Mouse (Mus musculus): ENCODE data around the gene Kcnh7. TPM values are rescaled to one million over a fixed set of nuclear protein-coding genes. Genes with fewer than 3 reads are reported as not detected.

Gene Kcnh7
- polyA plus RNA-seq, 1 experiment: not detected

DNA sequence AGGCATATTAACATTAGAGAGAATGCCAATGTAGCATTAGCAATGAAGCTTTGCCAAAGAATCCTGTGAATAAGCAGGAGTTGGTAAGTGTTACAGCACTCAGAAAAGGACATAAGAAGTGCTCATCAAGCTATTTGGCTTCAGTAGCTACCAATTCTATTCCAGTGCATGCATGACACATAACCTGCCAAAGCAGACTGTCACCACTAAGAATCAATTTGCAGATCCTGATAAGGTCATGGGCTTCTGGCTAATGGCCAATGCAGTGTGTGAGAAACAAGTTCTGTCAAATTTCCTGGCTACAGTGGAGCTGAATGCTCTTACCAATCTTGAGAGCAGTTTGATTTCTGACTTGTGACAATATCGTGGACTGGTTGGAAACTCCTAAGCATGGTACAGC lies 341.5 kb downstream of the Kcnh7 start:
- H3K27ac ChIP-seq (ENCODE audit: insufficient read depth, low read depth, low read length): no peak overlapping the region
- no peak overlapping the region for H3K4me3 ChIP-seq (ENCODE audit: insufficient read depth, low read length)

DNA sequence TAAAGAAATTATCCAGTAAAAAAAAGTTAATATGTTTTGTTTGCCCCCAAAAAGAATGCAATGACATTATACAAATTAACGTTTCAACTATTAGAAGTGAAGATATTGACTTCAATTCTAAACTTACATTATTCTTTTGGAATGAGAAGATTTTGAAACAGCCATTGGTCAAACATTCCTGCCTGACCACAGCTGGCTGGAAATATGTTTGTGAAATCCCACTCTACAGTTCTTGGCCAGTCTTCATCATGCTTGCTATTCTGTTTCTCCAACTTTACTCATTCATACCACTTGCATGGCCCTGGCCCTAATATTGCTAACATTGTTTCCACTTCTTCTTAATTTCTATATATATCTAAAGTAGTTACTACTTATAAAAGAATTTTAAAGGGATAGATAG lies 349.8 kb downstream of the Kcnh7 start:
- TF ChIP-seq POLR2A (IDR thresholded peaks at IDR 0.05; ENCODE audit: borderline replicate concordance, low read depth, low read length) (no peak), CTCF (IDR thresholded peaks at IDR 0.05; ENCODE audit: low read depth, low read length) (no peak)
- no peak overlapping the region for H3K27ac ChIP-seq (ENCODE audit: insufficient read depth, low read depth, low read length)

More for the DNA sequence above, 341.5 kb downstream of the Kcnh7 start:
- no peaks in the 10 kb centered on the region for H3K4me1 ChIP-seq (ENCODE audit: control insufficient read depth, insufficient read depth, low read length)
- no peak for TF ChIP-seq CTCF (IDR thresholded peaks at IDR 0.05; ENCODE audit: low read depth, low read length)
- TF ChIP-seq POLR2A (IDR thresholded peaks at IDR 0.05; ENCODE audit: borderline replicate concordance, low read depth, low read length): no peak

DNA sequence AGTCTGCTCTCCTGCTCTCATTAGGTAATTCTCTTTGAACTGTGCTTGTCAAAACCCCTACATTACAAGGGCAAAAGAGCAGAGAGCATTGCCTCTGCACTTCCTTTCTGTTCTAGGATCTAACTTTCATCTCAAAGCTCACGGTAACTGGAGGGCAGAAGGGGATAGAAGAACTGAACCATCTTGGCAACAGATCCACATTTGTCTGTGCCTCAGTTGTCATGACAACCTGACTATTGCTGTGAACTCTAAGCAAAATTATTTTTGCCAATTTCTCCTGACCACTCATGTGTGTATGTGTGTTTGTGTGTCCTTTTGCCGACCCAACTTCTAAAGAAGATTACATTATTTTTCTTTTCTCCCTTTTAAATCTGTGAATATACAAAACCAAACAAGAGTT lies 364.9 kb downstream of the Kcnh7 start:
- no peak overlapping the region for H3K27ac ChIP-seq (ENCODE audit: insufficient read depth, low read depth, low read length)
- TF ChIP-seq CTCF (IDR thresholded peaks at IDR 0.05; ENCODE audit: low read depth, low read length): no peak
- no peak for TF ChIP-seq POLR2A (IDR thresholded peaks at IDR 0.05; ENCODE audit: borderline replicate concordance, low read depth, low read length)
- H3K4me1 ChIP-seq (ENCODE audit: control insufficient read depth, insufficient read depth, low read length): no peaks in the 10 kb centered on the region
- H3K4me3 ChIP-seq (ENCODE audit: insufficient read depth, low read length): no peak overlapping the region

More for the DNA sequence above, 349.8 kb downstream of the Kcnh7 start:
- H3K4me3 ChIP-seq (ENCODE audit: insufficient read depth, low read length): no peak overlapping the region
- no peaks in the 10 kb centered on the region for H3K4me1 ChIP-seq (ENCODE audit: control insufficient read depth, insufficient read depth, low read length)

DNA sequence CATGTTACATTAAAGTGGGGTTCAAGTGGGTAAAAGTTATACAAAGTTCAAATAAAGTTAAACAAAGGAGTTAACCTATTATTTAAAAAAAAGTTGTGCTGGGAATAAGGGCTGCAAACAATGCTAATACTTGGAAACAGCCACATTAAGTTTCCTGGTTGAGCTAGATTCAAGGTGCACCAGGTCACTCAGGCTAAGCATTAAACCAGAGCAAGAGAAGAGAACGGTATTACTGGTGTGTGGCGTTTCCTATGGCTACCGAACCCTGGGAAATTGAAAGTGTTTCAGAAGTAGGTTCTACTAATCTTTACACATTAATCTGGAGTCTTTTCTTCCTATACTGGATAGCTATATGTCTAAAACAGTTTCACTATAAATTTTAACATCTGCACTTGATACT lies 368.1 kb downstream of the Kcnh7 start:
- no peak for TF ChIP-seq POLR2A (IDR thresholded peaks at IDR 0.05; ENCODE audit: borderline replicate concordance, low read depth, low read length)
- no peak for TF ChIP-seq CTCF (IDR thresholded peaks at IDR 0.05; ENCODE audit: low read depth, low read length)
- Histone ChIP-seq H3K27ac (ENCODE audit: insufficient read depth, low read depth, low read length) (no peak overlapping the region), H3K4me3 (ENCODE audit: insufficient read depth, low read length) (no peak overlapping the region), H3K4me1 (ENCODE audit: control insufficient read depth, insufficient read depth, low read length) (no peaks in the 10 kb centered on the region)

DNA sequence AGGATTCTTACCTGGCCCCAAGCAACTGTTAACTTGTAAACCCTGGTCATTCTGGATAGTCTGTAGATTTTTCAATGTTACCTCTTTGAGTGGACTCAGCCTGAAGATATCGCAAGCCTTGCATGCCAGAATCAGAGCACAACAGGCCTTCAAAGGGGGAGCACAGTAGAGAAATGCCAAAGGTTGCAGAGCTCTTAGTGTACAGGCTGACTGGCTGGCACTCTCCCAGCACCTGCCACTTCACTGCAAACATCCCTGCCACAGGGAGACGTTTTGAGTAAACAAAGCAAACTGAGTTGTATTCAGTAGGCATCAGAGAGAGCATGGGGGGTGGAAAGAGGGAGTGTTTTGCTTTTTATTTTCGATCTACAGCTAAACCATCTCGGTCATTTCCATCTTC lies 375.3 kb downstream of the Kcnh7 start:
- no peak overlapping the region for H3K4me3 ChIP-seq (ENCODE audit: insufficient read depth, low read length)
- no peak for TF ChIP-seq POLR2A (IDR thresholded peaks at IDR 0.05; ENCODE audit: borderline replicate concordance, low read depth, low read length)
- no peak for TF ChIP-seq CTCF (IDR thresholded peaks at IDR 0.05; ENCODE audit: low read depth, low read length)
- H3K27ac ChIP-seq (ENCODE audit: insufficient read depth, low read depth, low read length): no peak overlapping the region
- H3K4me1 ChIP-seq (ENCODE audit: control insufficient read depth, insufficient read depth, low read length): no peaks in the 10 kb centered on the region

DNA sequence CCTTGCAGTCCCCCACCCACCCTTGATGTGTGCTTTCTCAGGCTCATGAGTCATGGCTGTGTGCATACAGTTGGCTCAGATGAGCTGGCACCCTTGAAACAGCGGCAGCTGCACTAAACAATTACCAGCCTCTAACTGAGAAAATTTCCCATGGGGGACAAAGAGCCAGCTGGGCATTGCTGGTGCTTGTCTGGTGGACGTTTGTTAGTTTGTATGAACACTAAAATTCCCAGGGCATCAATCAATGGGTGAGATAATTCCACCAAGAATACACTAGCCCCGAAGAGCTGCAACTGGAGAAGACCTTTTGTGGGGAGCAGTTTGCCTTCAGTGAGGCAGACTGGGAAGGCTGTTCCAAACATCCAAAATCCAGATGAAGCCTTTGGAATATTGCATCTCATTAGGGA lies 376.6 kb downstream of the Kcnh7 start:
- no peak overlapping the region for H3K4me3 ChIP-seq (ENCODE audit: insufficient read depth, low read length)
- H3K4me1 ChIP-seq (ENCODE audit: control insufficient read depth, insufficient read depth, low read length): no peaks in the 10 kb centered on the region
- H3K27ac ChIP-seq (ENCODE audit: insufficient read depth, low read depth, low read length): no peak overlapping the region
- TF ChIP-seq CTCF (IDR thresholded peaks at IDR 0.05; ENCODE audit: low read depth, low read length) (no peak), POLR2A (IDR thresholded peaks at IDR 0.05; ENCODE audit: borderline replicate concordance, low read depth, low read length) (no peak)

DNA sequence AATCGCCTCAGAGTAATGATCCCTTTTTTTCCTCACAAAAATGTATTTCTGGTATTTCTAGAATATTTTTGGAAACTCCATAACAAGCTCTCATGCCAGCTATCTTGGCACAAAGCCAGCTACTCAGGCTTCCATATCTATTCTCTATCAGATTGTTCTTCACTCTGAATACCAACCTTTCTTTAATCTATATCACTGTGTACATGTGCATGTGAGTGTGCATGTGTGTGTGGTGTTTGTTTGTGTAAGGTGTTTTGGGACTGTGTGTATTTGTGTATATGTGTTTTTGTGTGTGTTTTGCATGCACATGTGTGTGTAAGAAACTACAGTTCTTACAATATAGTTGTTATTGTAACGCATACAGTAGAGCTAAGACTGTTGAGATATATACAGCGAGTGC lies 377.2 kb downstream of the Kcnh7 start:
- Histone ChIP-seq H3K4me1 (ENCODE audit: control insufficient read depth, insufficient read depth, low read length) (no peaks in the 10 kb centered on the region), H3K27ac (ENCODE audit: insufficient read depth, low read depth, low read length) (no peak overlapping the region), H3K4me3 (ENCODE audit: insufficient read depth, low read length) (no peak overlapping the region)
- TF ChIP-seq POLR2A (IDR thresholded peaks at IDR 0.05; ENCODE audit: borderline replicate concordance, low read depth, low read length) (no peak), CTCF (IDR thresholded peaks at IDR 0.05; ENCODE audit: low read depth, low read length) (no peak)

DNA sequence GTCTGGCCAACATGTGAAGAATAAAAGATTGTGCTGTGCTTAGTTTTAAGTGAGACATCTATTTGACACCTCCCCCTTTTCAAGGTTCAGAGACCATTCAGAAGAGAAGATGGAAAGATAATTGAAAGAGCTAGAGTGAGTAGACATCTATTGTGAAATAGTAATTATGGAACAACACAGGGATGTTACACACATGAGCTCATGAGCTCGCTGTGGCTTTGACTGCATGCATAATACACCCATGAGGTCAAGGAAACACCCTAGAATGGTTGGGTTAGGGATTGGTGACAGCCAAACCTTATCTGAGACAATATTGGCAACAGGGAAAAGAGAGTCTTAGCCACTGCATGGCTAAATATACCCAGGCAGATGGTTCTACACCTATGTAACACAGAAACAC lies 380.1 kb downstream of the Kcnh7 start:
- no peak overlapping the region for H3K27ac ChIP-seq (ENCODE audit: insufficient read depth, low read depth, low read length)
- no peaks in the 10 kb centered on the region for H3K4me1 ChIP-seq (ENCODE audit: control insufficient read depth, insufficient read depth, low read length)
- TF ChIP-seq CTCF (IDR thresholded peaks at IDR 0.05; ENCODE audit: low read depth, low read length): no peak
- no peak for TF ChIP-seq POLR2A (IDR thresholded peaks at IDR 0.05; ENCODE audit: borderline replicate concordance, low read depth, low read length)
- no peak overlapping the region for H3K4me3 ChIP-seq (ENCODE audit: insufficient read depth, low read length)

DNA sequence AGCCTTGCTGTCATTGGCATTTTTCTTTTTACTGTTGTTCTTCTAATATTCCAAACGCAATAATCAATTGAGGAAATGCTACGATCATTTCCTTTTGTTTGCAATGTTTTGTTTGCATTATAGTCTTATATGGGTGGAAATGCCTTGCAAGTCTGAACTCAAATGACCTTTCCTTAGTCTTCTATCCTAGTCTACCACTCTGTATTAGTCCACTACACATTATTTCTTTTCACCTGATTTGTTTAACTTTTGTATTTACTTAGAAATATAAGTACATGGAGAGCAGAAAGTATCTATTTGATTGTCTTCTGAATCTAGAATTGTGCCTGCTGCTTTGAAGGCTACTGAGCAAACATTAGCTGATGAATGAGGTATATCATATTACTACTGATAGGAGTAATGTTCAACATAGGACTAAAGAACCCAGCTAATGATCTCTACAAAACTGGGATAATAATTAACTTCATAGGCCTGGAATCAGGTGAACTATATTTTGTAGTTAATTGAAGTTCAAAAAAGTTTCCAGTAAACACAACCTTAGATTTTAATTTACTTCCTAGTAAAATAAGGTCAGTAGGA lies 399.5 kb downstream of the Kcnh7 start:
- H3K4me1 ChIP-seq (ENCODE audit: control insufficient read depth, insufficient read depth, low read length): no peaks in the 10 kb centered on the region
- TF ChIP-seq POLR2A (IDR thresholded peaks at IDR 0.05; ENCODE audit: borderline replicate concordance, low read depth, low read length): no peak
- TF ChIP-seq CTCF (IDR thresholded peaks at IDR 0.05; ENCODE audit: low read depth, low read length): no peak
- no peak overlapping the region for H3K27ac ChIP-seq (ENCODE audit: insufficient read depth, low read depth, low read length)

DNA sequence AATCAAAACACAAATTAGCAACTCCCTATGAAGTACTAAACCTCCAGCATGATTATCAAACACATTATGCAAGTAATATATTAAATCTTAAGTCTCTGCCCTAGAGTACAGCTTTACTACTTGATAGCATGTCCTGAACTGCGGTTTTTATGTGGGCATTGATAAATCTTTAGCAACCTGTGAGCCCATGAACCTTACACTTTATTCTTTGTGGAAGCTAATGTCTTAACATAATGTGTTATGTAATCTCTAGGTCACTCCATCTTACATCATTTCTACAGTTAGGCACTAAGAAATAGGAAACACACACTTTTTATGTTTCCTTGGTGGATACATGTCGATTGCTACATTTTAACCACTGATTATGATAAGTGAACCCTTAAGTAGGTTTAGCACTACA lies 437.8 kb downstream of the Kcnh7 start:
- no peak for TF ChIP-seq CTCF (IDR thresholded peaks at IDR 0.05; ENCODE audit: low read depth, low read length)
- TF ChIP-seq POLR2A (IDR thresholded peaks at IDR 0.05; ENCODE audit: borderline replicate concordance, low read depth, low read length): no peak
- H3K27ac ChIP-seq (ENCODE audit: insufficient read depth, low read depth, low read length): no peak overlapping the region
- H3K4me3 ChIP-seq (ENCODE audit: insufficient read depth, low read length): no peak overlapping the region
- no peaks in the 10 kb centered on the region for H3K4me1 ChIP-seq (ENCODE audit: control insufficient read depth, insufficient read depth, low read length)

More for the DNA sequence above, 399.5 kb downstream of the Kcnh7 start:
- H3K4me3 ChIP-seq (ENCODE audit: insufficient read depth, low read length): no peak overlapping the region

DNA sequence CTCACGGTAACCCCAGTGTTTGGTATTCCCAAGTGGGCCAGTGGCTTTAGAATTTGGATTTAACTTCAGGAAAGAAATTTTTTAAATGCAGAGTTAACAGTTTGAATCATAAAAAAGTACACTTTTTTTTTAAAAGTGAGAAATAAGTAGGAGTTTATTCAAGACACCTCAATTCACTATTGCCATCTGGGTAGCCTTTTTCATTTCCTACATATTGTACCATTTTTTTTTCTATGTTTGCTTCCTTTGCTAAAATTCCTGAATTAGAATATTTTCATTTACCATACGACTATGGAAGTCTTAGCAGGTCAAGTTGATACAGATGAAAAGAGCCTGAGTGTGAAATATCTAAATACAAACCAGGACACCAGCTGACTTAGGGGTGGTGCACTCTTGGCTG lies 441.0 kb downstream of the Kcnh7 start:
- TF ChIP-seq CTCF (IDR thresholded peaks at IDR 0.05; ENCODE audit: low read depth, low read length): no peak
- TF ChIP-seq POLR2A (IDR thresholded peaks at IDR 0.05; ENCODE audit: borderline replicate concordance, low read depth, low read length): no peak
- no peaks in the 10 kb centered on the region for H3K4me1 ChIP-seq (ENCODE audit: control insufficient read depth, insufficient read depth, low read length)
- H3K4me3 ChIP-seq (ENCODE audit: insufficient read depth, low read length): no peak overlapping the region
- no peak overlapping the region for H3K27ac ChIP-seq (ENCODE audit: insufficient read depth, low read depth, low read length)

Data from bone marrow macrophage, adult 2 months (primary cell).